Mouse (Mus musculus): ENCODE data around the gene H2afb2. TPM values are rescaled to one million over a fixed set of nuclear protein-coding genes. Genes with fewer than 3 reads are reported as not detected.

Gene H2afb2
- polyA plus RNA-seq (2015; fragmentation: Illumina TruSeq; extraction: RNeasy Lipid Tissue Mini Kit (QIAGEN cat#74804); ENCODE audit: insufficient read depth, low read depth, low replicate concordance), result not detected

DNA sequence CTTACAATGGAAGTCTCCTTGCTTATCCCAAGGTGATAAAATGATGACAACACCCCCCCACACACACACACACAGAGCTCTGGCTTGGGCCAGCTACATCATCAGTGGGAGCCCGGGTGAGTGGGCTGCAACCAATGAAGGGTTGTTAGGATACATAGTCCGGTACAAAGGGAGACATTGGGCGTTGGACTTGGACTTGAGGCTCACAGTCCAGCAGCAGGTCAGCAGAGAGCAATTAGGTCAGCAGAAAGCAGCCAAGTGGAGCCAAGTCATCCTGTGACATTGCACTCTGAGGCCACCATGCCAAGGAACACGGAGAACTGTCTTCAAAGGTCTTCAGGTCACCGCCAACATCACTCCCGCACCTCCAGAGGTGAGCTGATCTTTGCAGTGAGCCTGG, at the start of gene H2afb2:
Gene H2afb2, plus strand, starts transcription at position 301 of the 400 bp plus-strand sequence.

Other genes starting within 250 kb of the H2afb2 start
- gene Cpxcr1, start 232.2 kb upstream of the H2afb2 start, polyA plus RNA-seq (2015; fragmentation: Illumina TruSeq; extraction: RNeasy Lipid Tissue Mini Kit (QIAGEN cat#74804); ENCODE audit: insufficient read depth, low read depth, low replicate concordance), result not detected

All from pancreas, adult 10 weeks (tissue).